Mouse (Mus musculus): ENCODE results near the gene Zfp112.

DNA sequence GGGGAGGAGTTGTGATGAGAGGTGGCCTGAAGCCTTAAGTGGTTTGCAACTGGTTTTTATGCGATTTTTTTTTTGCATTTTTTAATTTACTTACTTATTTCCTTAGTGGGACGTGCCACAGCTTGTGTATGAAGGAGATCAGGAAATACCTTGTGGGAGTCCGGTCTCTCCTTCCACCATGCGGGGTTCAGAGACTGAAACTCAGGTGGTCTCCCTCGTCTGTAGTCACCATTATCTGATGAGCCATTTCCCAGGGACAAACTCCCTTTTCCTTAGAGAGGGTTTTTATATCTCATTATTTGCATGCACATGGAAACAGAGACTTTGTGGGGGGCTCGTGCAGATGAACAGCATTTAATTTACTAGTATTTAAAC, 63.2 kb downstream of the Zfp112 start:
- TF ChIP-seq CTCF (IDR thresholded peaks at IDR 0.05; ENCODE audit: insufficient read depth, low read depth, low read length) (no peak), POLR2A (IDR thresholded peaks at IDR 0.05; ENCODE audit: insufficient read depth, low read depth, low read length) (no peak)
